Mouse (Mus musculus) stomach, embryonic 16.5 days (tissue): ENCODE measurements around the gene Gm20449. TPM values are rescaled to one million over a fixed set of nuclear protein-coding genes. Genes with fewer than 3 reads are reported as not detected.
"Not testable (repeated sequence)": the region's sequence is repeated elsewhere in the genome, so short reads cannot be mapped to it uniquely, and the experiment has no call there.

ENCODE experiments used
- ATAC-seq: fragments of 200-750 bp; cut with Nextera tagmentation; 2 replicates; pipeline ENCODE4 v1.8.0; 2017; ENCODE audit warnings: moderate number of reproducible peaks, moderate TSS enrichment; ENCODE audit not compliant: insufficient read depth, low FRiP score
- H3K27ac ChIP-seq: fragments of 300-500 bp; sonication (generic); 2 replicates; pipeline ENCODE4 v1.5.1; 2014; ENCODE audit warnings: low read length
- H3K27me3 ChIP-seq: fragments of 300-500 bp; sonication (generic); 2 replicates; pipeline ENCODE4 v1.6.1; 2014; ENCODE audit warnings: low read length, control low read depth, mixed read lengths; ENCODE audit not compliant: control insufficient read depth, insufficient read depth
- H3K36me3 ChIP-seq: fragments of 300-500 bp; sonication (generic); 2 replicates; pipeline ENCODE4 v1.6.1; 2014; ENCODE audit warnings: low read length; ENCODE audit not compliant: control insufficient read depth, insufficient read depth
- H3K4me1 ChIP-seq: fragments of 300-500 bp; sonication (generic); 2 replicates; pipeline ENCODE4 v1.6.1; 2014; ENCODE audit warnings: low read length, control low read depth, mixed read lengths; ENCODE audit not compliant: control insufficient read depth, insufficient read depth
- H3K4me2 ChIP-seq: fragments of 300-500 bp; sonication (generic); 2 replicates; pipeline ENCODE4 v1.6.1; 2014; ENCODE audit warnings: low read depth, low read length, mixed read lengths
- H3K4me3 ChIP-seq: fragments of 300-500 bp; sonication (generic); replicated peaks from 2 replicates; pipeline ENCODE4 v1.5.1; 2014; ENCODE audit warnings: mild to moderate bottlenecking, low read length
- H3K9ac ChIP-seq: fragments of 300-500 bp; sonication (generic); 2 replicates; pipeline ENCODE4 v1.6.1; 2014; ENCODE audit warnings: low read length
- H3K9me3 ChIP-seq: fragments of 300-500 bp; sonication (generic); replicated peaks from 2 replicates; pipeline ENCODE4 v1.6.1; 2016; ENCODE audit warnings: low read length, control low read depth; ENCODE audit not compliant: control insufficient read depth
- WGBS: fragments of 180-500 bp; shearing (Covaris S2); extraction: QIAGEN DNeasy Blood & Tissue Kit; methylation state at CpG from one replicate; pipeline ENCODE4 v1.1.7; 2014; 5-methylcytosine and 5-hydroxymethylcytosine counted together
- polyA plus RNA-seq: library from polyadenylated mRNA; unstranded; fragments of >200 nt; fragmentation: Nextera tagmentation; extraction: Ambion mirVana; gene quantifications from 2 replicates; pipeline ENCODE4 v1.2.1, GENCODE M21; 2015

Gene Gm20449
- polyA plus RNA-seq, 1 experiment from 2014 or later, result 0.18 TPM

- H3K36me3 ChIP-seq, ATAC-seq, H3K4me3 ChIP-seq, H3K9me3 ChIP-seq, H3K9ac ChIP-seq, H3K27ac ChIP-seq, H3K4me1 ChIP-seq, H3K4me2 ChIP-seq, H3K27me3 ChIP-seq: not testable (repeated sequence)
- WGBS, result 61% methylated on average over 1 of the region's 1 CpGs
Measured at GRCm38 (mm10) chr7:41448596-41448995, 50.6 kb downstream of the Gm20449 start, which contains the start of gene Vmn2r57. Vmn2r57 (minus strand) TSS chr7:41448696.

DNA sequence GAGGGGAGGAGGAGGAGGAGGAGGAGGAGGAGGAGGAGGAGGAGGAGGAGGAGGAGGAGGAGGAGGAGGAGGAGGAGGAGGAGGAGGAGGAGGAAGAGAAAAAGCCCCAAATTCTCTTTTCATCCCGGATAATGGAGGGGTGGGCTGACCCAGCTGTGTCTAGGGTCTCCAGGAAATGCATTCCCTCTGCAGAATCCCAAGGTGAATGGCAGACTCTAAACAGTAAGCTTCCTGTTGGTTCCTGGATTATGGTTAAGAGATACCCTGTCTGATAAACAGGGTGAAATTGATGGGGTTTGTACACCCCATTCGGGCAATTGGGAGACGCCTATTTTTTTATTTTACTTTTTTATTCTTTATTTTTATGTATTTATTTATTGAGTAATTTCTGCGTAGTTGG lies 105.1 kb downstream of the Gm20449 start:
- no peak overlapping the region for H3K27ac ChIP-seq
- no peaks in the 10 kb centered on the region for H3K27me3 ChIP-seq
- no peak overlapping the region for H3K4me3 ChIP-seq
- 75% methylated on average over 4 of the region's 4 CpGs for WGBS
- H3K4me1 ChIP-seq, result no peaks in the 10 kb centered on the region
- H3K4me2 ChIP-seq, result no peak overlapping the region
- H3K36me3 ChIP-seq, result no peaks in the 10 kb centered on the region
- no peak for ATAC-seq
- no peak overlapping the region for H3K9ac ChIP-seq
- H3K9me3 ChIP-seq, result no peaks in the 10 kb centered on the region

DNA sequence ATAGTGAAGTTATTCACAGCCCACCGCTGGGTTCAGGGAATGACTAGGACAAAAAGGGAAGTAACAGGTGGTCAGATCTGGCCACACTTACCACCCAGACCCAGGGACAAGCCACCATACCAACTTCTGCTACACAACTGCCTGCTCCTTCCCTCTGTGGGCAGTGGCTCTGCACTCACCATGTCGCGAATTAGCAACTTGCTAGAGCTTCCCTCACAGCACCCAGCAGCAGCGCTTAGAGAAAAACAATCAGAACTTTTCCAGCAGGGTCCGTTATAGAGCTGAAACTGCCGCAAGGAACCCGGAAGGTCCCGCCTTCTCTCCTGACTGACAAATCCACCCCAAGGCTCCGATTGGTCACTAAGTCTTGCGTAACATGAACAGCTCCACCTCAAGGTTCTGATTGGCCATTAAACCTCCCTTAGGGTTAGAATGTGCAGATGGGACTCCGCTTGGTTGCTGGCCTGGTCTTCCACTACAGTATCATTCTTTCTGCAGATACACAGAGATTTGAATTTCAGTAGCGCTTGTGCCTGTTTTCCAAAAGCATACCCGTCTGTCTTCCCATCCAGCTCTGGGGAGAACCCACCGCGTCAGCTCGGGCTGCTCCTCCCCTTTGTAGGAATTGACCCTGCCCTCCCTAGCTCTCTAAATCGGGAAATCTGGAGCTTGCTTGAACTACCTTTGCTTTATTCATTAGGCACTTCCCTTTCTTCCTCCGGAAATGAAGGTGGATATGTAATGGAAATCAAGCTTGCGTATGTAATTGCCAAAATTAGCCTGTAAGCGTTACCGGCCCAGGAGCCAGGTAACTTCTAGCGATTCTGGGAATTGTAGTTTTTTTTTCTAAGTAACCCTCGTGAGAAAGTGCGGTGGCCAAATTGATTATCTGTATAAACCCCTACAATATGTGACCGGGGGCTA lies 105.9 kb downstream of the Gm20449 start, which contains the start of gene AI987944:
TSS of gene AI987944 (minus strand) at position 332 of the 924 bp plus-strand sequence.
- H3K27ac ChIP-seq, result peak within 1 kb of the TSS; percentile 80
- H3K4me2 ChIP-seq, result peak within 1 kb of the TSS; percentile 53
- no peaks in the 10 kb centered on the region for H3K27me3 ChIP-seq
- no peaks in the 10 kb centered on the region for H3K9me3 ChIP-seq
- no peaks in the 10 kb centered on the region for H3K4me1 ChIP-seq
- H3K36me3 ChIP-seq, result no peaks in the 10 kb centered on the region
- H3K9ac ChIP-seq, result peak within 1 kb of the TSS; percentile 74
- ATAC-seq, result peak; percentile 98
- peak within 1 kb of the TSS; percentile 65 for H3K4me3 ChIP-seq
- WGBS, result under 1% methylated on average over 25 of the region's 25 CpGs

Other genes starting within 250 kb of the Gm20449 start
- 12.0 and 12.2 TPM in 2 replicates for gene AI987944, start 106.0 kb downstream of the Gm20449 start, polyA plus RNA-seq
- gene Vmn2r57, start 50.7 kb downstream of the Gm20449 start, polyA plus RNA-seq, result 0.22 and 0.31 TPM in 2 replicates
- gene AW146154, start 473 bp upstream of the Gm20449 start, polyA plus RNA-seq, result 9.5 and 10.2 TPM in 2 replicates
- not detected in 2 replicates for gene Gm6871, start 74.2 kb upstream of the Gm20449 start, polyA plus RNA-seq
- 10.4 and 12.0 TPM in 2 replicates for gene 2610021A01Rik, start 99.8 kb upstream of the Gm20449 start, polyA plus RNA-seq
- gene Zfp788, start 133.8 kb upstream of the Gm20449 start, polyA plus RNA-seq, result 9.0 and 11.0 TPM in 2 replicates